Mouse (Mus musculus): ENCODE data around the gene Armc2. TPM values are rescaled to one million over a fixed set of nuclear protein-coding genes. Genes with fewer than 3 reads are reported as not detected.

The Armc2 gene
- total and polyA plus RNA-seq, 3 experiments: 0.27 TPM; not detected in 2

DNA sequence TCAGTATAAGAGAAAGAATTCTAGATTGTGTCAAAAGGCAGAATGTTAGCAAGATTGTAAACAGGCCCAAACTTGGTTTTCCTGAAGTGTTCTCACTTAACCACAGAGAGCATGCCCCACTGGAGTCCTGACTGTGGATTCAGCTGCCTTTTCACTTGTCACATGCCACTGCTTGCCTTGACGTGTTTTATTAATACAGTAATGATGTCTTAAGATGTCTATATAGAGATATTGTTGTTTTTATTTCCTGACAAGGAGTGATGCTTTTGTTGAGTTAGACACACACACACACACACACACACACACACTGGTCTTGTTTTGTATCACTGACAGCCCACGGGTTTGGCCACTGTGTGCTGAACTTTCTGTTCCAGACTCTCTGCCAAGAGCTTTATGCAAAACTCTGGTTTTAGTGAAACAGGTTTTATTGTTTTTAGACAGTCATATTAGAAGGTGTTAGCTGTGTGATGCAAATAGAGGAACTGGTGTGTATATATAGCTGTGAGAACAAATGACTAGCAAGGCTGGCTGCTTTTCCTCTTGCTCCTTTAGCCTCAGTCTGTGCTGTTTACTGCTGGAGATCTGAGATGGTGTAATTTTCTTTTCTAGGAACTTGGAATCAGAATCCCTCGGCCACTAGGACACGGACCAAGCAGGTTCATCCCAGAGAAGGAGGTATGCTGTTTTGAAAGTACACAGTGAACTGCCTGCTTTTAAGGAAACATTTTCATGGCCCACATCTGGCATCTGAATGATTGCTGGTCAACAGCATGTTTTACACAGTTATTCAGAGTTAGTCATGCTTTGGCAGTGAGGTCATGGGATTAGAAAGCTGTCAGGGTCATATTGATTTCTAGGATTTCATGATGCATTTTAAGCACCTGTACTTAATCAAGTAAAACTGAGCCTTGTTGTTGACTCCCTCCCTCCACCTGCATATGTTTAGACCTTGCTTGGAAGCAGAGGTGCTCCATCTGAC is 124.5 kb downstream of the Armc2 start:
- no peak for TF ChIP-seq CTCF (IDR thresholded peaks at IDR 0.05; ENCODE audit: low read depth, low read length)
- no peak for TF ChIP-seq TAL1 (conservative IDR thresholded peaks at IDR 0.05; ENCODE audit: low read depth, low read length)
- no peak for TF ChIP-seq GATA1 (IDR thresholded peaks at IDR 0.05; ENCODE audit: borderline replicate concordance, low read length)
- TF ChIP-seq GATA2 (IDR thresholded peaks at IDR 0.05; ENCODE audit: borderline replicate concordance, low read depth, low read length): no peak
- no peak for TF ChIP-seq POLR2AphosphoS5 (IDR thresholded peaks at IDR 0.05; ENCODE audit: insufficient replicate concordance, low read depth, low read length)
- DNase-seq (ENCODE audit: low spot score) (no peak), ATAC-seq (ENCODE audit: extremely low read depth, insufficient number of reproducible peaks, low FRiP score, poor library complexity, severe bottlenecking) (no peak)
- H3K27me3 ChIP-seq (ENCODE audit: insufficient read depth, low read length): no peaks in the 10 kb centered on the region
- H3K4me3 ChIP-seq (ENCODE audit: low read depth, low read length): no peak overlapping the region
- 0 out of 2 replicates have a peak, but pooled peaks cover 2% of the 10 kb centered on the region for H3K9me3 ChIP-seq (replicated peaks)
- H3K36me3 ChIP-seq (replicated peaks): peaks cover 42% of the 10 kb centered on the region
- peaks cover 37% of the 10 kb centered on the region for H3K4me1 ChIP-seq (ENCODE audit: insufficient read depth, low read depth, low read length)

- DNase-seq (ENCODE audit: low spot score): no peak
- H3K4me1 ChIP-seq (ENCODE audit: insufficient read depth, low read depth, low read length): peaks cover 53% of the 10 kb centered on the region
Observed at GRCm38 (mm10) chr10:41891312-41891711, 126.9 kb downstream of the Armc2 start.

DNA sequence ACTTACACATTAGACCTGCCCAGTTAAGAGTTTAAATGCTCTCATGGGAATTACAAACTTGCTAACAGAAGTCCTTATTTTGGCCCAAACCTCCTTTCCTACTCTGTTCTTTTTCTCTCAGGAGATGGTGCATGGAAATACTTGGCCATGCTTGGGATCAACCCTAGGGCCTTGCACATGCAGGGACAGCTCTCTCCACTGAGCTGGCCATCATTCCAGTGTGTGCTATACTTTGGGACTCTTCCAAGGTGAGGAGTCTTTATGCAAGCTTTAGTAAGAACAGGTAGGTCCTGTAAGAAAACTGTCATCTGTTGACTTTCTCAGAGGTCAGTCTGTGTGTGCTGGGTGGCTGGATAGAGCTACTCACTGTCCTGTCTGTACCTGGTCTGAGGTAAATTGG is 127.7 kb downstream of the Armc2 start:
- Histone ChIP-seq H3K36me3 (replicated peaks) (peaks cover 19% of the 10 kb centered on the region), H3K9me3 (replicated peaks) (no peaks in the 10 kb centered on the region), H3K4me3 (ENCODE audit: low read depth, low read length) (no peak overlapping the region), H3K27me3 (ENCODE audit: insufficient read depth, low read length) (no peaks in the 10 kb centered on the region), H3K4me1 (ENCODE audit: insufficient read depth, low read depth, low read length) (peaks cover 51% of the 10 kb centered on the region)
- TF ChIP-seq CTCF (IDR thresholded peaks at IDR 0.05; ENCODE audit: low read depth, low read length) (no peak), GATA2 (IDR thresholded peaks at IDR 0.05; ENCODE audit: borderline replicate concordance, low read depth, low read length) (no peak), POLR2AphosphoS5 (IDR thresholded peaks at IDR 0.05; ENCODE audit: insufficient replicate concordance, low read depth, low read length) (no peak), TAL1 (conservative IDR thresholded peaks at IDR 0.05; ENCODE audit: low read depth, low read length) (no peak), GATA1 (IDR thresholded peaks at IDR 0.05; ENCODE audit: borderline replicate concordance, low read length) (no peak)
- DNase-seq (ENCODE audit: low spot score) (no peak), ATAC-seq (ENCODE audit: extremely low read depth, insufficient number of reproducible peaks, low FRiP score, poor library complexity, severe bottlenecking) (no peak)

More at GRCm38 (mm10) chr10:41891312-41891711, 126.9 kb downstream of the Armc2 start:
- Histone ChIP-seq H3K36me3 (replicated peaks) (peaks cover 25% of the 10 kb centered on the region), H3K4me3 (ENCODE audit: low read depth, low read length) (no peak overlapping the region), H3K9me3 (replicated peaks) (no peaks in the 10 kb centered on the region), H3K27me3 (ENCODE audit: insufficient read depth, low read length) (no peaks in the 10 kb centered on the region)
- TF ChIP-seq GATA1 (IDR thresholded peaks at IDR 0.05; ENCODE audit: borderline replicate concordance, low read length): no peak
- TF ChIP-seq CTCF (IDR thresholded peaks at IDR 0.05; ENCODE audit: low read depth, low read length): no peak
- no peak for TF ChIP-seq TAL1 (conservative IDR thresholded peaks at IDR 0.05; ENCODE audit: low read depth, low read length)
- no peak for TF ChIP-seq GATA2 (IDR thresholded peaks at IDR 0.05; ENCODE audit: borderline replicate concordance, low read depth, low read length)
- no peak for TF ChIP-seq POLR2AphosphoS5 (IDR thresholded peaks at IDR 0.05; ENCODE audit: insufficient replicate concordance, low read depth, low read length)
- ATAC-seq (ENCODE audit: extremely low read depth, insufficient number of reproducible peaks, low FRiP score, poor library complexity, severe bottlenecking): no peak

DNA sequence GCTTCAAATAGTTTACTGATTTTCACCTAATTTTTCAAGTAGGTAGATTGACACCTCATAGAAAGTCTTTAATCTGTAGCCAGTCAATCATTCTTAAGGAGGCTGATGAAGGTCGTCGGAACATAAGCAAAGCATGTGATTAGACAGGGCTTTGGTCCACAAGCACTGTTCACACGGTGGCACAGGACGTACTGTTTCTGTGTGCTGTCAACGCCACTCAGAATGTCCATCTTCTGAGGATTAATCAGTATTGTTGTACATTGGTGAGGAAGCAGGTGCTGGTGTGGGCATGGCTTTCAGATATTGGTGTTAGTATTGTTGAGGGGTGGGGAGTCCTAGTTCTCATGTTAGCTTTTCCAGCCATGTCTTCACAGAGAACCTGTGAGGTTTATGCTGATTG is 128.7 kb downstream of the Armc2 start:
- H3K9me3 ChIP-seq (replicated peaks): no peaks in the 10 kb centered on the region
- TF ChIP-seq GATA1 (IDR thresholded peaks at IDR 0.05; ENCODE audit: borderline replicate concordance, low read length) (no peak), POLR2AphosphoS5 (IDR thresholded peaks at IDR 0.05; ENCODE audit: insufficient replicate concordance, low read depth, low read length) (no peak), GATA2 (IDR thresholded peaks at IDR 0.05; ENCODE audit: borderline replicate concordance, low read depth, low read length) (no peak), TAL1 (conservative IDR thresholded peaks at IDR 0.05; ENCODE audit: low read depth, low read length) (no peak), CTCF (IDR thresholded peaks at IDR 0.05; ENCODE audit: low read depth, low read length) (no peak)
- DNase-seq (ENCODE audit: low spot score) (no peak), ATAC-seq (ENCODE audit: extremely low read depth, insufficient number of reproducible peaks, low FRiP score, poor library complexity, severe bottlenecking) (no peak)
- H3K4me1 ChIP-seq (ENCODE audit: insufficient read depth, low read depth, low read length): peaks cover 57% of the 10 kb centered on the region
- peaks cover 15% of the 10 kb centered on the region for H3K36me3 ChIP-seq (replicated peaks)
- H3K27me3 ChIP-seq (ENCODE audit: insufficient read depth, low read length): no peaks in the 10 kb centered on the region
- no peak overlapping the region; the same call in 1 of the 2 replicates for H3K4me3 ChIP-seq (ENCODE audit: low read depth, low read length)

DNA sequence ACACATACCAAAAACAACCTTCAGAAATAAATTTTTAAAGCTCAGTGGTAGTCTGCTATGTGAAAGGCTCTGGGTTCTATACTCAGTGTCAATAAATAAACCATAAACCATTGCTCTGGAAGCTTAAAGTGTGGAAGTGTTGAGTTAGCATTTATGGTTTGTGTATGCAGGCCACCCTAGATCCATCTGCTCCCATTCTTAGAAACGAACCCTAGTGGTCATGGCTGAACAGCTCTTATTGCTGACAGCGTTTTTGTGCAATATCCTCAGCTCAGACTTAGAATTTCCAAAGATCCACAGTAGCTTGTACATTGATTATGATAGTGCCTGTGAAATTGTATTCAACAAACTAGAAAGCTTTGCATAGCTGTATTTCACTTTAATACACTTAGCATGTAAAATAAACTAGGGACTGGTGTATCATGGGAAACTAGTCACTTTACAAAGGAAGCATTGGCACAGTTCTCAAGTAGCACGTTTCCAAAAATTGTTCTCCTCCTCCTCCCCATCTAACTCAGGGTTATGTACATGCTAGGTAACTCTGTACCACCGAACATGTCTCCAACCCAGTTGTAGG is 129.8 kb downstream of the Armc2 start:
- ATAC-seq (ENCODE audit: extremely low read depth, insufficient number of reproducible peaks, low FRiP score, poor library complexity, severe bottlenecking) (no peak), DNase-seq (ENCODE audit: low spot score) (peak; percentile 60)
- no peaks in the 10 kb centered on the region for H3K9me3 ChIP-seq (replicated peaks)
- TF ChIP-seq GATA1 (IDR thresholded peaks at IDR 0.05; ENCODE audit: borderline replicate concordance, low read length) (no peak), CTCF (IDR thresholded peaks at IDR 0.05; ENCODE audit: low read depth, low read length) (0 out of 2 replicates have a peak, but pooled peaks have one; percentile 19), POLR2AphosphoS5 (IDR thresholded peaks at IDR 0.05; ENCODE audit: insufficient replicate concordance, low read depth, low read length) (no peak)
- peaks cover 7% of the 10 kb centered on the region for H3K36me3 ChIP-seq (replicated peaks)
- H3K4me3 ChIP-seq (ENCODE audit: low read depth, low read length): peak overlapping the region; percentile 85; the same call in 1 of the 2 replicates
- H3K4me1 ChIP-seq (ENCODE audit: insufficient read depth, low read depth, low read length): peaks cover 50% of the 10 kb centered on the region
- H3K27me3 ChIP-seq (ENCODE audit: insufficient read depth, low read length): no peaks in the 10 kb centered on the region

All from G1E (cell line).